Mouse (Mus musculus): ENCODE data around the gene Tnxb.

Tnxb gene

DNA sequence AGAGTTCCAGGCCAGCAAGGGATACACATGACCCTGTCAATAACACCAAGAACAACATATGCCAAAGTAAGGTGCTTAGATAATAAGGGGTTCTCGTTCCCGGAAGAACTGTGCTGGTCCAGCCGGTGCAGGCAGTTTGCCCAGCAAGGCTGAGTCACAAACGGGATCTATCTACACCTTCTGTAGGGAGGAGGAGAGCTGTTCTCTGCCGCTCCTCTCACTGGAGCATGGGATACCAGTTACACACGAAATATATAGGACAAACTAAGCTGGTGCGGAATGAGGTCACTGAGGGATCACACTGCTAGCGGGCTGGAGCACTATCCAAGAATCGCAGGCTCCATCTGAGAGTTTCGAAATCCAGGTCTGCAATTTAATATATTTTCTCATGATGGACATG is 26.4 kb upstream of the Tnxb start:
- no peak for DNase-seq (ENCODE audit: inconsistent ontology term)

DNA sequence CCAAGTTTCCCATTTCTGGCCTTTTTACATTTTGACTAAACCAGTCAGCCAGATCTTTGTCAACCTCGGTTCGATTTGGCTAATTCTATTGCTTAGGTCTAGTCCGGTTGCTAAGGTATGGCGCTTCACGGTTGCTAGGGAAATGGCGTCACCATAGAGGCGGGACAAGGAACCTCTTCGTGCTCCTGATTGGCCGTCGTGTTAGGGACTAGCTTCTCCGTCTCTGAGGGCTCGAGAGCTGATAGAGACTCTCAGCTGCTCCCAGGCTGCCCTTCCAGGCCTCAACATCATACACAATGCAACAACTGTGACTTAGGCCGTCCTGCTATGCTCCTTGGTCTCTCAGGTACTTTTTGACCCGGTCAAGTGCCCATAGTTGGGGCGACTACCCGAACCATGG is 25.7 kb upstream of the Tnxb start, which contains the start of gene Fkbpl:
TSS of gene Fkbpl (plus strand) at position 157 of the 400 bp plus-strand sequence.
- peak; percentile 92 for DNase-seq (ENCODE audit: inconsistent ontology term)

DNA sequence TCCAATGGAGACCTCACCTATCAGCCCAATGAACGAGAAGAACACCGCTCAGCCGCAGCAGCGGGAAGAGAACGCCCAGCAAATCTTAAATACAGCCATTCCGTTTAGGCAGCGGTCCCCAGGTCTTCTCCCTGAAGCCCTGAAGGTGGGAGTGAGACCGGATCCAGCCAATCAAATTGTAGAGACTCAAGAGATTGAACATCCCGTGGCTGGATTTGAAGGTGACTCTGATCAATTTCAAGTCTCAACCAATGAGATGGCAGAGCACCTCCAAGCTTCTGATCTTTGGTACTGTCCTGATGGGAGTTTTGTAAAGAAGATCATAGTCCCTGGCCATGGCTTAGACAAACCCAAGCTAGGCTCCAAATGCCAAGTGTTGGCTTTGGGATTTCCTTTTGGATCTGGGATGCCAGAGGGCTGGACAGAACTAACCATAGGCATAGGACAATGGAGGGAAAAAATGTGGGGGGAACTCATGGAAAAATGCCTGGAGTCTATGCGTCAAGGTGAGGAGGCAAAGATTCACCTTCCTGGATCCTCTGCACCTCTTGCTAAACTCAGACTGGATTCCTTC is 25.0 kb upstream of the Tnxb start:
- no peak for DNase-seq (ENCODE audit: inconsistent ontology term)

DNA sequence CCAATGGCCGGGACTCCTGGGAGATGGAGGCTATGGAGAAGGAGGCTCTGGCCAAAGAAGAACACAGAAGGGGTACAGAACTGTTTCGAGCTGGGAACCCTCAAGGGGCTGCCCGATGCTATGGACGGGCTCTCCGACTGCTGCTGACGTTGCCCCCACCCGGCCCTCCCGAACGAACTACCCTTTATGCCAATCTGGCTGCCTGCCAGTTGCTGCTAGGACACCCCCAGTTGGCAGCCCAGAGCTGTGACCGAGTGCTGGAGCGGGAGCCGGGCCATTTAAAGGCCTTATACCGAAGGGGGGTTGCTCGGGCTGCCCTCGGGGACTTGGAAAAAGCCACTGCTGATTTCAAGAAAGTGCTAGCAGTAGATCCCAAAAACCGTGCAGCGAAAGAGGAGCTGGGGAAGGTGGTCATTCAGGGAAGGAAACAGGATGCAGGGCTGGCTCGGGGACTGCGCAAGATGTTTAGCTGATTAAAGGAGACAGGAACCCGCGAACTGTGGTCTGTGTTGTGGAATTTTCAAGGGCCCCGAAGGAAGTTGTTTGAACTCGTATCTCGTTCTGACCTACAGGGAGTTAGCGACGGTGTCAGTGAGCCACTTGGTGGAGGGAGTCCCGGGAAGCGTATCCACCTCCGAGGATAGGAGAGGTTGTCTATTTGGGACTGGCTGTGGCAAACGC is 24.4 kb upstream of the Tnxb start:
- no peak for DNase-seq (ENCODE audit: inconsistent ontology term)

DNA sequence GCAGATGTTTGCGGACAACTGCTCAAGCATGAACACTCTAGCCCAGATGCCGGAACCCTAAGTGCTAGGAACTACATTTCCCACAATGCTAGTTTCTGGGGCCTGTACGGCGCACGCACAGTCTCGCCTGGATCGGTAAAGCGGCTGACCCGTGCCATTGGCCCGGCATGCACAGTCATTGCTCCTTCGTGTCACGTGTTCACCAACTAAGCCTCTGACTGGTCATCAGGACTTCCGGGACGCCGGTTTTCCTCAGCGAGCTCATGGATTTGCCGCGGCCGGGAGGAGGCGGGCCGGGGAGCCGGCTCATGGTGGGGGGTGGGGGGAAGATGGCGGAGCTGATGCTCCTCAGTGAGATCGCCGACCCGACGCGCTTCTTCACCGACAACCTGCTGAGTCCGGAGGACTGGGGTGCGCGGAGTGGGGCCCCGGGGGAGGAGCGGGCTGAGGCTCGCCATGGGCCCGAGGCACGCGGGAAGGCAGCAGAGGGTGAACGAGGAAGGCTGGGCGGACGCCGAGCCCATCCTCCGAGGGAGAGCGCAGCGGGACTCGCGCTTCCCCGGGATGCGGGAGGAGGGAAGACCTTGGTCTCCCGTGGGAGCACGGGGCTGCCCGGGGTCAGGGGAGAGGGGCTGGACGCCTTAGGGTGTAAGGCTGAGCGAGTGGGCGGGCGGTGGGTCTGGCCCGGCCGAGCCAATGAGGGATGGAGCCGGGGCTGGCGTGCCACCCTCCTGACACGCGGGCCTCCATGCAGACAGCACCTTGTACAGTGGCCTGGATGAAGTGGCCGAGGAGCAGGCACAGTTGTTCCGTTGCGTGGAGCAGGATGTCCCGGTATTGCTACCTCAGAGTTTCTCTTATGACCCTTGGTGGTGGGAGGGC is 23.2 kb upstream of the Tnxb start, which contains the start of gene Atf6b:
TSS of gene Atf6b (plus strand) at position 241 of the 882 bp plus-strand sequence.
- DNase-seq (ENCODE audit: inconsistent ontology term) = peak; percentile 96

DNA sequence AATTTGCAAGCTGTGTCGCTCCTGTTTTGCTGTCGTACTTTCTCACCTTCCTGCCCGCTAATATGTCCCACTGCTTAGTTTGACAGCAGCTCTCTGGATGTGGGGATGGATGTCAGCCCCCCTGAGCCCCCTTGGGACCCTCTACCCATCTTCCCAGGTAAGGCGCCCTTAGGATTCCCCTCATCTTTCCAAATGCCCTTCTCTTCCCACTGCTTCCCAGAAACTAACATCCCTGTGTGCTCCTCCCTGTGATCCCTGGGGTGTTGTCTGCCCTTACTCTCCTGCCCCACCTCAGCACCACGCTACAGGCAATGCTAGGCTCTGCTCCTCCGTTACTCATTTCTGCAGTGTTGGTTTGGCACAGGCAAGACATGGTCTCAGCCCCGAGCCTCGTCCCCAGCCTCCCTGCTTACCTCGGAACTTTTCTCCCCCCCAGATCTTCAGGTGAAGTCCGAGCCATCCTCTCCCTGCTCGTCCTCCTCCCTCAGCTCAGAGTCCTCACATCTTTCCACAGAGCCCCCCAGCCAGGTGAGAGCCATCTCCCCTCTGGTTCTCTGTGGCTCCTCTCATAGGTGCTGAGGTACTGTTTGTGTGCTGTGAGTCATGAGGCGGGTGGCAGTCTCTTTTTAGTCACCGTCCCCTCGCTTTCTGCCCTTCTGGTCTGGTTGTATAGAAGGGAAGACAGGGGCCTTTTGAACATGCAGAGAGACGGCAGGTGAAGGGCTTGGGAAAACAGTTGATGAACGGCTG is 22.0 kb upstream of the Tnxb start:
- no peak for DNase-seq (ENCODE audit: inconsistent ontology term)

DNA sequence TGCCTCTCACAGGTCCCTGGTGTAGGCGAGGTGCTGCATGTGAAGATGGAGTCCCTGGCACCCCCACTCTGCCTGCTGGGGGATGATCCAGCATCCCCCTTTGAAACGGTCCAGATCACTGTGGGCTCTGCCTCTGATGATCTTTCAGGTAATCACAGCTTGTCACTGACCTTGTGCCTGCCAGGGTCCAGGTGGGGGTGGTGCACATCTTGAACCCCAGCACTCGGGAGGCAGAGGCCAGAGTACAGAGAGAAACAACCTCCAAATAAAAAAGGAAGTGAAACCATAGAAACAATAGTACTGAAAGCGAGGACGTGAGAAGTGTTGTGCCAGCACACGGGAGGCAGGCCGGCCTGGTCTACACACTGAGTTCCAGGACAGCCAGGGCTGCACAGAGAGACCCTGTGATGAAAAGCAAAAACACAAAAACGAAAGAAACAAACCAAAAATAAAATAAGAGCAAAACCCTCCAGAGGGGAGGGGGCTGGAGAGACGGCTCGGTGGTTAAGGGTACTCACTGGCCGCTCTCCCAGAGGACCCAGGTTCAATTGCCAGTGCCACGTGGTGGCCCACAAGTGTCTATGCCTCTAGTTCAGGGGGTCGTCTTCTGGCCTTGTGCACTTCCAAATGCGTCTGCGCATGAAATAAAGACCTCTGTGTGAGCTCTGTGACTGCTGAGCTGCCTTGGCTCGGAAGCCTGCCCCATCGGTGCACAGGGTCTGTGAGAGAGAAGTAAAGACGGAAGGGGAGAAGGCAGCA is 21.1 kb upstream of the Tnxb start:
- DNase-seq (ENCODE audit: inconsistent ontology term) = no peak

DNA sequence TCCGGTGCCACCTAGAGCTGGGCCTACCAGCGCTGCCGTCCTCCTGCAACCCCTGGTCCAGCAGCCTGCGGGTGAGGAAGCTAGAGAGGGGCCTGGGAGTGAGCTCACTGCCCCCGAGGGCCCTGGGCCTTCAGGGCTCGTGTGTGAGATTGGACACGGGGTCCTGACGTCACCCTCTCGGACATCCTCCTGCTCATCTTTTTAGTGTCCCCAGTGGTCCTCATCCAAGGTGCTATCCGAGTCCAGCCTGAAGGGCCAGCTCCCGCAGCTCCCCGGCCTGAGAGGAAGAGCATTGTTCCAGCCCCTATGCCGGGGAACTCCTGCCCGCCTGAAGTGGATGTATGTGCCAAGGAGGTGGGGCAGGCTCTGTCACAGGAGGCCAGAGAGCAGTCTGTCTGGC is 19.6 kb upstream of the Tnxb start:
- no peak for DNase-seq (ENCODE audit: inconsistent ontology term)

DNA sequence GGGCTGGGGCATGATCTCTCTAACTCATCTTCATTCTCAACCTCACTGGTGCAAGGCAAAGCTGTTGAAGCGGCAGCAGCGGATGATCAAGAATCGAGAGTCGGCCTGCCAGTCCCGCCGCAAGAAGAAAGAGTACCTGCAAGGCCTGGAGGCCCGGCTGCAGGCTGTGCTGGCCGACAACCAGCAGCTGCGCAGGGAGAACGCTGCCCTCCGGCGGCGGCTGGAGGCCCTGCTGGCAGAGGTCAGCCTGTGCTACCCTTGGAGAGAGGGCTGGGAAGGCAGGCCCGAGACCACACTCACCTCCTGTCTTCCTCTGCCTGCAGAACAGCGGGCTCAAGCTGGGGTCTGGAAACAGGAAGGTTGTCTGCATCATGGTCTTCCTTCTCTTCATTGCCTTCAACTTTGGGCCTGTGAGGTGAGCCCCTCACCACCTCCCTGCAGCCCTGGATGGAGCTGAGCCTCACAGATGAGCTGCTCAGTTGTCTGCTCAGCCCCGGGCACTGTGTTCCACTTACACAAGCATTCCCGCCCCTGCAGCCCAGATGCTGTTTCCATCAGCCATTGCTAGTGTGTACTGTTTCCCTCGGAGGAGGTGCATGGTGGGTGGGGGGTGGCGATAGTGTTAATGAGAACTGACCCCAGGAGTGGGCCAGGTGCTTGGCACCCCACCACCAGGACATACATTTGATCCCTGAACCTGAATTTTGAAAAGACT is 18.7 kb upstream of the Tnxb start:
- DNase-seq (ENCODE audit: inconsistent ontology term) = peak; percentile 54

DNA sequence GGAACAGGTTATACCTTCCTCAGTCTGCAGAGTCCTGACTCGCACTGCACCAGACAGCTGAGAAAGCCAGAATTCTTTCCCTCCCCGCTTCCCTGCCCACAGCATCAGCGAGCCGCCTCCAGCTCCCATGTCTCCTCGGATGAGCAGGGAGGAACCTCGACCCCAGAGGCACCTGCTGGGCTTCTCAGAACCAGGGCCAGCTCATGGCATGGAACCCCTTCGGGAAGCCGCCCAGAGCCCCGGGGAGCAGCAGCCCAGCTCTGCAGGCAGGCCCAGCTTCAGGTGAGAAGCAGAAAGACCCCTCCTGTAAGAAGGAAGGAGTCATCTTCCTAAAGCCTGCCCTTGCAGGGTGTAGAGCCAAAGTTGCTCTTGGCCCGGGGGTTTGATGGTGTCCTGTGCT is 17.8 kb upstream of the Tnxb start:
- DNase-seq (ENCODE audit: inconsistent ontology term) = no peak

DNA sequence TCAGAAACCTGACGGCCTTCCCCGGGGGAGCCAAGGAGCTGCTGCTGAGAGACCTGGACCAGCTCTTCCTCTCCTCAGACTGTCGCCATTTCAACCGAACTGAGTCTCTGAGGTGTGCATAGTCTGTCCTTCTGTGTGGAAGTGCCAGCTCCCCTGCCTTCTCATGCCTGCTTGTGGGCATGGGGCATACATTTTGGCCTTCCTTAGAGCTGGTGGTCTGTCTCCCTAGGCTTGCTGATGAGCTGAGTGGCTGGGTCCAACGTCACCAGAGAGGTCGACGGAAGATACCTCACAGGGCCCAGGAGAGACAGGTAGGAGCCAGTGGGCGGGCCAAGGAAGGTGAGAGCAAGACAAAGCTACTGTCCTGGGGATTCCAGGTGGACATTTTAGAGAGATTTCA is 17.4 kb upstream of the Tnxb start:
- no peak for DNase-seq (ENCODE audit: inconsistent ontology term)

DNA sequence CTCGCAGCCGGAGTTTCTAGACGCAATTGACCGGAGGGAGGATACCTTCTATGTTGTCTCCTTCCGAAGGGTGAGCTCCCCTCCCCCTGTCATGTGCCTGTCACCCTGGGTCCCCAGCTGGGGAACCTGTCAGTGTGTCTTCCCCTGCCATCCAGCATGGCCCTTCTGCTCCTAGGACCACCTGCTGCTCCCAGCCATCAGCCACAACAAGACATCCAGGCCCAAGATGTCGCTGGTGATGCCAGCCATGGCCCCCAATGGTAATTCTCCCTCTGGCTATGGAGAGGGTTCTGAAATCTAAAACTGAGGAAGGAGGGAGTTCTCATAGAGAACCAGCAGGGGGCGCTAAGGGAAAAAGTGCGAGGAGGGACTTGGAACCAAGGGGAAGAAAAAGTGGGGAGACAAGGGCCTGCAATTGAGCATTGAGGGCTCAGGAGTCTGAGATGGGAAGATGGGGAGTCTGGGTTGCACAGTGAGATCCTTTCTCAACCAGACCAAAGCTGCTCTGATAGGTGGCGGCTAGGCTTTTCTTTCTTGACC is 16.5 kb upstream of the Tnxb start:
- DNase-seq (ENCODE audit: inconsistent ontology term) = peak; percentile 33

DNA sequence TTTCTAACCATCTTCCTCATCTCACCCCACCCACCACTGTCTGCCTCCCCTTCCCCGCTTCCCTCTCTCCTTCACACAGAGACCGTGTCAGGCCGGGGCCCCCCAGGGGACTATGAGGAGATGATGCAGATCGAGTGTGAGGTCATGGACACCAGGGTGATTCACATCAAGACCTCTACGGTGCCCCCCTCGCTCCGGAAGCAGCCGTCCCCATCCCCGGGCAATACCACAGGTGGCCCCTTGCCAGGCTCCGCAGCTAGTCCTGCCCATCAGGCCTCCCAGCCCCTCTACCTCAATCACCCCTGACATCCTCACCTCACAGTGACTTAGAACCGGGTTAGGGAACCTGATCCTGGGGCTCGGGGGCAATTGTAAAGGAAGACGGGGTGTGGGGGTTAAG is 15.9 kb upstream of the Tnxb start:
- DNase-seq (ENCODE audit: inconsistent ontology term) = no peak

DNA sequence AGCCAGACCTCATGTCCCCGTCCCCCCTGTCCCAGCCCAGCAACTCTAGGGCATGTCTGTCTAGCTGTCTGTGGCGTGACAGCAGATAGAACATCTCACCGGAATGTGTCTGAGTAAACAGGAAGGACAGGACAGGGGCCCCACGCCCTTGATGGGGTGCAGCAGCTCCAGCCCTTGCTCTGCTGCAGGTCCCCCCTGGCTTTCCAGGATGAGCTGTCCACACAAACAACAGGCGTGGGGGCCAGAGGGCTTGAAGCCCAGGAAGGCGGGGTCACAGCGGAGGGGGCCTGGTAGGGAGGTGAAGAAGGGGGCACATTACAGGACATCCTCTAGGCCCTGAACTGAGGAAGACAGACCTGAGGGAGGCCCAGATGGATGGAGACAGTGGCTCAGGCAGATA is 15.2 kb upstream of the Tnxb start:
- DNase-seq (ENCODE audit: inconsistent ontology term) = no peak

DNA sequence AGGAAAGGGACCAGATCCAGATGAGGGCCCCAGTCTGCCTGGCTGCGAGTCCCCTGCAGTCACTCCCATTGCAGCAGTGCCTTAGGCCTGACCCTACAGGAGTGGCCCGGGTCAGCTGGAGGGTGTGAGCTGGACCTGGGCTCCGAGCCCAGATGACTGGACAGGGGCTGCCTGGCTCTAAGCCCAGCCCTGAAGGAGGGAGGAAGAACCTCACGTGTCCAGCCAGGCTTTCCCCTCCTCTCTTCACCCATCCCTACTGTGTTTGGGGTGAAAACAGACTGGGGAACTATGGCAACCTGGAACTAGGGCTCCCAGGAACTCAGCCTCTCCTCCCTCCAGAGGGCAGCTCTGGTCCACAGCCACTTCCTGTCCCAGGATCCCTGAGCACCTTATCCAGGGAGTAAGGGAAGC is 14.7 kb upstream of the Tnxb start:
- DNase-seq (ENCODE audit: inconsistent ontology term) = peak; percentile 97

DNA sequence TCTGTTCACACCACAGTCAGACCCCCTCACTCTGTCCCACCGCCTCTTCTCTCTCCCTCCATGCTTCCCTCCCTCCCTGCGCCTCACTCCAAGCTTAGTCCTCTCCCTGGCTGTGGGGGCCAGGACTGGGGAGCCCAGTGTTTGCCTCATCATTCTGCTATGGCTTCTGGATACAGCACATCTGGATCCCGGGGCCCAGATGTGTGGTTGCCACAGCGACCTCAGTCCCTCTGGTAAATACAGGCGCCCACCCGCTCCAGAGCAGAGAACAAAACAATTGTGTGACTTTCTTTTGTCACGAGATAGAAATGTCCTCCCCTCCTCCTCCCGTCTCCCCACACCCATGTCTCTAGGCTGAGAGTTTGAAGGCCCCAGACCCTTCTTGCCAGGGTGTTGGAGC is 13.7 kb upstream of the Tnxb start:
- DNase-seq (ENCODE audit: inconsistent ontology term) = no peak

DNA sequence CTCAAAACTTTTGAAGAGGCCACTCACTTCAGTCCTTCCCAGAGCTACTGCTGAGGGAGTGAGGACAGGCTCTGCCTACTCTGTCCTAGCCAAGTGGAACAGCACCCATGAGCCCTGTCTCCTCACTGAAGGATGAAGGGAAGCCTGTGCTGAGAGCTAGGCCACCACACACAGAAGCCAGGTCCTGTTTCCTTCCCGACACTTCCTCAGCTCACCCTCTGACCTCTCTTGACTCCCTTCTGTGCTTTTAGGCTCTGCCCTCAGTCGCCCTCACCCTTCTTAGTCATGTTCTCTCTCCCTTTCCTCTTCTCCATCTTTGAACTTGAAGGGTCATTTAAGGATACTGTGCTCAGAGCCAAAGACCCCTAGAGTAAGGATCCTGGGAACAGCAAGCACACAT is 13.1 kb upstream of the Tnxb start:
- no peak for DNase-seq (ENCODE audit: inconsistent ontology term)

DNA sequence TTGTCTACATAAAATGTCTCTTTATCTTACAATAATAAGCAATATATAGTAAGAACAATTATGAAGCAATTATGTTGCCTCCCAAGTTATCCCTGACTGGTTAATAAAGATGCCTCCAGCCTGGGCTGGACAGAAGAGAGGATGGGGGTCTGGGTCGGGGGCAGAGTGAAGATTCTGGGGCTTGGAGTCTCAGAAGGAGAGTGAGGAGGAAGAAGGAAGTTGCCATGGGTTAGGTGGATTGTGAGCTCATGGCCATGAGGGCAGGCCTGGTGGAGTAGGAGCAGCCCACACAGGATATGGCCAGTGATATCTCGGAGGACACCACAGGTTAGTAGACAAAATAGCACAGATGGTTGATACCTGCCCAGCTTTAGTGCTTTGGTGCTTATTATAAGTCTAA is 12.2 kb upstream of the Tnxb start:
- DNase-seq (ENCODE audit: inconsistent ontology term) = no peak

DNA sequence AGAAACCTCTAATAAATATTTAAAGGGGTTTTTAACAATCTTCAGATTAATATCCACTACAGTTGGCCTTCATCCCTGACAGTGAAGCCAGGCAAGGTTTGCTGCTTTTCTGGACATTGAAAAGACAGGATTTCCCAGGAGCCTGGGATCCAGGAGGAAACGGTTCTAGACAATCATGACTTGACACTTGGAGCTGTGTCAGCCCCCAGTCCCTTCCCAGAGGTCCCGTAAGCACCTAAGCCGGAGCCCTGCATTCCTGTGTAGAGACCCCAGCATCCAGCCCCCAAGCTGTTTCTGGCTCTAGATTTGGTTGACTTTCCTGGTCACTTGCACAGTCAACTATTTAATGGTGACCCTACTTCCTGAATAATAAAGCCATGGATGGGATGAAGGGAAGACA is 11.7 kb upstream of the Tnxb start:
- no peak for DNase-seq (ENCODE audit: inconsistent ontology term)

DNA sequence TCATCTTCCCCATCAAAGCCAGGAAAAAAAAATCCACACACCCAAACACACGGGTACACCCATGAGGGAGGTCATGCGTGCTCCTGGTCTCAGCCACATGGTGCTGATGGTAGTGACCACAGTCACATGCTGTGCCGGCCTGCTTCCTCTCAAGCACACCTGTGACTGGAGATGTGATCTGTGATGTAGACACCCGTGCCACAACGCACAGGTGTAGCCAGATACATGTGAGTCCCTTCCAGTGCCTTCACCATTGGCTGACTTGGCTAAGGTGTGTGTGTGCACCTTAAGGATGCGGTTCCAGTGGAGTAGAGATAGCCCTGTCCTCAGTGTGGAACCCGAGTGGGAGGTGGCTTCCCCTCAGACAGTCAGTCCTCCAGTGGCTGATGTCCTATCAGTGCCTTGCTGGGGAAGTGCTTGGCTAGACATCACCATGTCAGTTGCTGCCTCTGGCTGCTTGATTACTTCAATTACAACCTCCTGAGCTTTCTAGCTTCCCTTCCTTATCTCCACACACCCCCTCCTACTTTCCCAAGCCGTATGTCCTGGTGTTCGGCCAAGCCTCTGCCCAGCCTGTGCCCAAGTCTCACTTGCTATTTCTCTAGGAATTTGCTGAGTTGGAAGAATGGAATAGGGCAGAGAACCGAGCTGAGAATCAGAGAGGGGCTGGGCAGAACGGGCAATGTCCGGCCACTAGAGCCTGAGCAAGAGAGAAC is 11.0 kb upstream of the Tnxb start:
- DNase-seq (ENCODE audit: inconsistent ontology term) = peak; percentile 36
